Mouse (Mus musculus) MEL (cell line): ENCODE data around the gene Catsper4. TPM values are rescaled to one million over a fixed set of nuclear protein-coding genes. Genes with fewer than 3 reads are reported as not detected.

Experiments
- DNase-seq: peaks from one replicate; pipeline ENCODE4 v3.0.0; 2011; ENCODE audit warnings: low read depth, low spot score
- H3K27ac ChIP-seq: 2 replicates; pipeline ENCODE4 v1.5.1; 2012; ENCODE audit warnings: low read depth, mild to moderate bottlenecking, control low read depth, low read length, moderate library complexity; ENCODE audit not compliant: control insufficient read depth
- H3K27me3 ChIP-seq, 2 experiments: fragments of 150-350 bp in 1 of 2; sonication (generic) in 1 of 2; 2 replicates each; pipeline ENCODE4 v1.6.1; 2012; ENCODE audit warnings: low read length in 2 of 2, mild to moderate bottlenecking in 2 of 2, improper control_type of control experiment in 1 of 2, moderate library complexity in 1 of 2; ENCODE audit not compliant: insufficient read depth in 2 of 2, control insufficient read depth in 1 of 2
- H3K36me3 ChIP-seq, 2 experiments: 2 replicates each; pipeline ENCODE4 v1.6.1; 2012 to 2014; ENCODE audit warnings: low read length in 2 of 2, improper control_type of control experiment in 1 of 2, inconsistent platforms in 1 of 2, mild to moderate bottlenecking in 1 of 2; ENCODE audit not compliant: insufficient read depth in 2 of 2, control insufficient read depth in 1 of 2
- H3K4me1 ChIP-seq, 2 experiments: fragments of 150-350 bp in 1 of 2; sonication (generic) in 1 of 2; 2 replicates each; pipeline ENCODE4 v1.6.1; 2012; ENCODE audit warnings: low read length in 2 of 2, improper control_type of control experiment in 1 of 2, mild to moderate bottlenecking in 1 of 2; ENCODE audit not compliant: insufficient read depth in 2 of 2, control insufficient read depth in 1 of 2
- H3K4me3 ChIP-seq, 2 experiments: fragments of 150-350 bp in 1 of 2; sonication (generic) in 1 of 2; 2 replicates each; pipeline ENCODE4 v1.5.1; 2012; ENCODE audit warnings: low read depth in 2 of 2, low read length in 2 of 2, mild to moderate bottlenecking in 2 of 2, moderate library complexity in 2 of 2, control low read depth in 1 of 2, improper control_type of control experiment in 1 of 2; ENCODE audit not compliant: control insufficient read depth in 1 of 2, insufficient read depth in 1 of 2
- H3K79me2 ChIP-seq: 2 replicates; pipeline ENCODE4 v1.6.1; 2012; ENCODE audit warnings: mild to moderate bottlenecking, low read length, moderate library complexity; ENCODE audit not compliant: control insufficient read depth, poor library complexity, insufficient read depth
- H3K9ac ChIP-seq: 2 replicates; pipeline ENCODE4 v1.6.1; 2012; ENCODE audit warnings: low read depth, mild to moderate bottlenecking, control low read depth, low read length, moderate library complexity; ENCODE audit not compliant: control insufficient read depth, poor library complexity, severe bottlenecking
- H3K9me3 ChIP-seq: fragments of 150-350 bp; sonication (generic); replicated peaks from 2 replicates; pipeline ENCODE4 v1.6.1; 2012; ENCODE audit warnings: mild to moderate bottlenecking, low read length, improper control_type of control experiment, moderate library complexity; ENCODE audit not compliant: insufficient read depth
- BHLHE40 ChIP-seq: IDR thresholded peaks from 2 replicates; pipeline ENCODE4 v1.6.1; 2012; ENCODE audit warnings: low read depth, mild to moderate bottlenecking, inconsistent platforms, low read length, improper control_type of control experiment, borderline replicate concordance
- CHD1 ChIP-seq: IDR thresholded peaks from 2 replicates; pipeline ENCODE4 v1.6.1; 2012; ENCODE audit warnings: low read depth, mild to moderate bottlenecking, inconsistent platforms, low read length, improper control_type of control experiment
- CHD2 ChIP-seq: IDR thresholded peaks from 2 replicates; pipeline ENCODE4 v1.6.1; 2011; ENCODE audit warnings: low read length, improper control_type of control experiment
- CTCF ChIP-seq, 3 experiments: IDR thresholded peaks in 2 of 3; conservative IDR thresholded peaks in 1 of 3; 2 replicates each; pipeline ENCODE4 v1.5.1; 2011 to 2012; ENCODE audit warnings: low read length in 3 of 3, low read depth in 2 of 3, mild to moderate bottlenecking in 2 of 3, improper control_type of control experiment in 1 of 3, inconsistent platforms in 1 of 3, mixed read lengths in 1 of 3, moderate library complexity in 1 of 3; ENCODE audit not compliant: control insufficient read depth in 1 of 3, insufficient read depth in 1 of 3, poor library complexity in 1 of 3, severe bottlenecking in 1 of 3
- JUND ChIP-seq: IDR thresholded peaks from 2 replicates; pipeline ENCODE4 v1.6.1; 2011; ENCODE audit warnings: low read depth, mild to moderate bottlenecking, improper control_type of control experiment, low read length
- MAX ChIP-seq: IDR thresholded peaks from 2 replicates; pipeline ENCODE4 v1.6.1; 2011; ENCODE audit warnings: low read length, improper control_type of control experiment
- MAZ ChIP-seq: IDR thresholded peaks from 2 replicates; pipeline ENCODE4 v1.6.1; 2012; ENCODE audit warnings: low read depth, mild to moderate bottlenecking, inconsistent platforms, low read length, improper control_type of control experiment
- MEF2A ChIP-seq: IDR thresholded peaks from 2 replicates; pipeline ENCODE4 v1.6.1; 2014; ENCODE audit warnings: low read depth, mild to moderate bottlenecking, inconsistent platforms, low read length, improper control_type of control experiment; ENCODE audit not compliant: poor library complexity, insufficient replicate concordance, severe bottlenecking; ENCODE audit errors: extremely low read depth
- MYB ChIP-seq: IDR thresholded peaks from 2 replicates; pipeline ENCODE4 v1.6.1; 2011; ENCODE audit warnings: mild to moderate bottlenecking, low read depth, low read length, improper control_type of control experiment
- MYC ChIP-seq: IDR thresholded peaks from 2 replicates; pipeline ENCODE4 v1.6.1; 2011; ENCODE audit warnings: low read depth, mild to moderate bottlenecking, low read length, improper control_type of control experiment, moderate library complexity
- POLR2A ChIP-seq, 2 experiments: IDR thresholded peaks; 2 replicates each; pipeline ENCODE4 v1.6.1; 2011 to 2012; ENCODE audit warnings: low read length in 2 of 2, mild to moderate bottlenecking in 2 of 2, control low read depth in 1 of 2, improper control_type of control experiment in 1 of 2, low read depth in 1 of 2, moderate library complexity in 1 of 2; ENCODE audit not compliant: control insufficient read depth in 1 of 2, insufficient read depth in 1 of 2, poor library complexity in 1 of 2
- POLR2AphosphoS5 ChIP-seq: IDR thresholded peaks from 2 replicates; pipeline ENCODE4 v1.6.1; 2012; ENCODE audit warnings: low read depth, borderline replicate concordance, mild to moderate bottlenecking, inconsistent platforms, low read length, moderate library complexity, mixed read lengths
- RAD21 ChIP-seq: IDR thresholded peaks from 2 replicates; pipeline ENCODE4 v1.6.1; 2011; ENCODE audit warnings: mild to moderate bottlenecking, low read depth, low read length, improper control_type of control experiment
- RCOR1 ChIP-seq: IDR thresholded peaks from 2 replicates; pipeline ENCODE4 v1.6.1; 2012; ENCODE audit warnings: low read depth, mild to moderate bottlenecking, inconsistent platforms, low read length, improper control_type of control experiment
- SIN3A ChIP-seq: IDR thresholded peaks from 2 replicates; pipeline ENCODE4 v1.6.1; 2012; ENCODE audit warnings: low read length, improper control_type of control experiment, inconsistent platforms
- SMC3 ChIP-seq: IDR thresholded peaks from 2 replicates; pipeline ENCODE4 v1.6.1; 2011; ENCODE audit warnings: low read depth, low read length, improper control_type of control experiment
- TAL1 ChIP-seq: IDR thresholded peaks from 2 replicates; pipeline ENCODE4 v1.6.1; 2012; ENCODE audit warnings: mild to moderate bottlenecking, inconsistent platforms, low read length, moderate library complexity, mixed read lengths
- TBP ChIP-seq: IDR thresholded peaks from 2 replicates; pipeline ENCODE4 v1.8.0; 2011; ENCODE audit warnings: low read depth, low read length, improper control_type of control experiment
- USF1 ChIP-seq: IDR thresholded peaks from 2 replicates; pipeline ENCODE4 v1.6.1; 2014; ENCODE audit warnings: low read depth, mild to moderate bottlenecking, inconsistent platforms, low read length, improper control_type of control experiment, moderate library complexity
- USF2 ChIP-seq, 2 experiments: IDR thresholded peaks; 2 replicates each; pipeline ENCODE4 v1.6.1; 2011 to 2012; ENCODE audit warnings: improper control_type of control experiment in 2 of 2, low read length in 2 of 2, borderline replicate concordance in 1 of 2, inconsistent platforms in 1 of 2, low read depth in 1 of 2, mild to moderate bottlenecking in 1 of 2; ENCODE audit not compliant: insufficient read depth in 1 of 2
- ZKSCAN1 ChIP-seq: IDR thresholded peaks from 2 replicates; pipeline ENCODE4 v1.6.1; 2012; ENCODE audit warnings: low read depth, mild to moderate bottlenecking, inconsistent platforms, low read length, improper control_type of control experiment, moderate library complexity
- ZMIZ1 ChIP-seq: IDR thresholded peaks from 2 replicates; pipeline ENCODE4 v1.6.1; 2012; ENCODE audit warnings: low read depth, mild to moderate bottlenecking, inconsistent platforms, low read length, improper control_type of control experiment, moderate library complexity
- ZNF384 ChIP-seq: IDR thresholded peaks from 2 replicates; pipeline ENCODE4 v1.6.1; 2012; ENCODE audit warnings: low read depth, mild to moderate bottlenecking, inconsistent platforms, low read length, improper control_type of control experiment
- polyA plus RNA-seq, 2 experiments: library from polyadenylated mRNA; stranded (reverse) in 1 of 2; unstranded in 1 of 2; fragments of >175 nt in 1 of 2; fragments of >200 nt in 1 of 2; gene quantifications; 2 replicates each; pipeline versions ENCODE4 v1.2.1 to v1.2.4; 2012; ENCODE audit warnings: low replicate concordance in 2 of 2, low read depth in 1 of 2; ENCODE audit not compliant: insufficient read length in 2 of 2, insufficient read depth in 1 of 2, missing spikeins in 1 of 2
- total RNA-seq: library from RNA; depleted of rRNA; stranded (reverse); fragments of 300-350 nt; gene quantifications from 2 replicates; pipeline ENCODE4 v1.2.3, GENCODE M21; 2012

Gene Catsper4
- total and polyA plus RNA-seq, 3 experiments, result not detected

DNA sequence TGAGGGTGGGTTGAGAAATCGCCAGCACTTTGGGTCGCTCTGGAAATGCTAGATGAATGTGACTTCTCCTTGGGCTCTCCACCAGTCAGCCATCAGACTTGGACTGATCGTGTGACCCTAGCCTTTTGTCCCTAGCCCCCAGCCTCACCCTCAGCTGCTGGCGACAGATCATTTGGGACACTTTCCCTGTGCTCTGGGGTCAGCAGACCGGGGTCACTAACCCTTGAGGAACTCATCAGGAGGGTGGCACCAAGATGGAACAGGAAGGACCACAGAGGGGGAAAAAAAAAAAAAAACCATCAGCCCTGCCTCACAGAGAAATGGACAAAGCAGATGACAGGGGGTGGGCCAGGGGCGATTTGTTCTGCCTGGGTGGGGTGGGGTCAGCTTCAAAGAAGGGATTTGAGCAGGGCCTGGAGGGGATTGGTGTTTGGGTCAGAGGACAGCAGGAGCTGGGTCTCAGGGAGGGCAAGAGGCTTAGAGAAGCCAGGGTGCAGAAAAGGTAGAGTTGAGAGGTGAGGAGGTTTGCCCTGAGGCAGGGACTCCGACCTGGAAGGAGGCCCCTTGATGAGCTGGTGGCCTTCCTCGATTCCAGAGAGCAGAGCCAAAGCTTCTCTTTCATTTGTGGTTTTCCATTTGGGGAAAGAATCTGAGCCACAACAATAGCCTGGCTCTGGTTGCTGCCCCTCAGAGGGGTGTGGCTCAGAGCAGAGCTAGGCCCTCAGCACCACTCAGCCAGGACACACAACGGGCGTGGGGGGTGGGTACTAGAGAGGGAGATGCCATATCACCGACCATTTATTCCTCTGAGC, 30.2 kb upstream of the Catsper4 start:
- Histone ChIP-seq H3K4me1 (no peaks in the 10 kb centered on the region), H3K27me3 (no peaks in the 10 kb centered on the region), H3K79me2 (no peaks in the 10 kb centered on the region), H3K9ac (no peak overlapping the region), H3K9me3 (no peaks in the 10 kb centered on the region), H3K27ac (no peak overlapping the region), H3K36me3 (no peaks in the 10 kb centered on the region), H3K4me3 (no peak overlapping the region)
- no peak for DNase-seq
- no peak for TF ChIP-seq TAL1
- TF ChIP-seq ZMIZ1, result no peak
- no peak for TF ChIP-seq JUND
- TF ChIP-seq CHD1, result no peak
- TF ChIP-seq USF1, result no peak
- TF ChIP-seq MAZ, result no peak
- TF ChIP-seq ZKSCAN1, result no peak
- TF ChIP-seq MAX, result no peak
- TF ChIP-seq MEF2A, result no peak
- no peak for TF ChIP-seq SIN3A
- TF ChIP-seq RAD21, result no peak
- no peak for TF ChIP-seq CHD2
- TF ChIP-seq USF2 (IDR thresholded peaks at IDR 0.05; ENCODE audit: borderline replicate concordance in 1 of 2, insufficient read depth in 1 of 2, low read depth in 1 of 2, low read length in 2 of 2), result no peak
- TF ChIP-seq RCOR1, result no peak
- TF ChIP-seq CTCF (IDR thresholded peaks at IDR 0.05 in 2 of 3, conservative IDR thresholded peaks at IDR 0.05 in 1 of 3; ENCODE audit: control insufficient read depth in 1 of 3, insufficient read depth in 1 of 3, low read depth in 2 of 3, low read length in 3 of 3, poor library complexity in 1 of 3, severe bottlenecking in 1 of 3), result no peak

DNA sequence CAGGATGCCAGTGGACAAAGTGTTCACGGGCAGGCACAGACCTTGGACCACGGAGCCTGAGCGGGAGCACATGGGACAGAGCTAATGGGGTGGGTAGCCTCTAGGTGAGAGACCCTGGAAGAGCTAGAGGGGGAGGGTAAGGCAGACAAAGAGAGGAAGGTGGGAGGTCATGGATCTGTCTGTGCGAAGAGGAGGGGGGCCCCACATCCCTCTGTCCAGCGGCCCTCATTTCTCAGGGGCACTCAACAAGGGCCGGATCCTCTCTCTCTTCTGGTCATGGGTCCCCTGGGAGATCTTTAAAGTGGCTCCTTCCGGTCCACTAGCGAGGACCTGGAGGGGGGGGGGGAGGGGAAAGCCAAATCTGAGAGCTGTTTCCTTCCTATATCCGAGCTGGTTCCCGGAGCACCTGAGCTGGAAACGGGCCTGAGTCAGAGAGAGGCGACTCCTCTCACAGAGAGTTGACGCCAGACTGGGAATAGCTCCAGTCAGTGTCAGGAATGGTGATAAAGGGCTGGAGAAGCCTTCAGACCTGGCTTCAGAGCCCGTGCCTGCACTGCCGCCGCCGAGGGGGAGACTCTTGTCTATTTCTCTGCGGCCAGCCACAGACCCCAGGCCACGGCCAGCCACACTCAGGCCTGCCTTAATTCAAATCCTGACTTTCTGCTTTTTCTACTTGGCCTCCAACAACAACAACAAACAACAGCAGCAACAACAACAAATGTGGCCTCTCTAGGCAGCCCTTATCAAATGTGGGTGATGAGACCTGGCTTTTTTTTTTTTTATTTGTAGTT, 29.4 kb upstream of the Catsper4 start:
- Histone ChIP-seq H3K36me3 (no peaks in the 10 kb centered on the region), H3K9ac (no peak overlapping the region), H3K9me3 (no peaks in the 10 kb centered on the region), H3K4me3 (no peak overlapping the region), H3K79me2 (no peaks in the 10 kb centered on the region), H3K27me3 (no peaks in the 10 kb centered on the region), H3K4me1 (no peaks in the 10 kb centered on the region), H3K27ac (no peak overlapping the region)
- no peak for TF ChIP-seq TAL1
- no peak for TF ChIP-seq BHLHE40
- TF ChIP-seq POLR2AphosphoS5, result no peak
- TF ChIP-seq USF2 (IDR thresholded peaks at IDR 0.05; ENCODE audit: borderline replicate concordance in 1 of 2, insufficient read depth in 1 of 2, low read depth in 1 of 2, low read length in 2 of 2), result no peak
- TF ChIP-seq ZKSCAN1, result no peak
- no peak for TF ChIP-seq USF1
- TF ChIP-seq MYB, result no peak
- no peak for TF ChIP-seq TBP
- no peak for TF ChIP-seq POLR2A (IDR thresholded peaks at IDR 0.05; ENCODE audit: control insufficient read depth in 1 of 2, insufficient read depth in 1 of 2, low read depth in 1 of 2, low read length in 2 of 2, poor library complexity in 1 of 2)
- TF ChIP-seq MYC, result no peak
- no peak for TF ChIP-seq SMC3
- TF ChIP-seq CHD1, result no peak
- no peak for TF ChIP-seq MEF2A
- no peak for TF ChIP-seq ZNF384
- no peak for DNase-seq
